Mouse (Mus musculus) cerebellum, adult 9-10 months (tissue): ENCODE data around the gene Ccdc171.

ENCODE experiments used
- DNase-seq: peaks from one replicate; pipeline ENCODE4 v3.0.0; 2022

Gene Ccdc171

DNA sequence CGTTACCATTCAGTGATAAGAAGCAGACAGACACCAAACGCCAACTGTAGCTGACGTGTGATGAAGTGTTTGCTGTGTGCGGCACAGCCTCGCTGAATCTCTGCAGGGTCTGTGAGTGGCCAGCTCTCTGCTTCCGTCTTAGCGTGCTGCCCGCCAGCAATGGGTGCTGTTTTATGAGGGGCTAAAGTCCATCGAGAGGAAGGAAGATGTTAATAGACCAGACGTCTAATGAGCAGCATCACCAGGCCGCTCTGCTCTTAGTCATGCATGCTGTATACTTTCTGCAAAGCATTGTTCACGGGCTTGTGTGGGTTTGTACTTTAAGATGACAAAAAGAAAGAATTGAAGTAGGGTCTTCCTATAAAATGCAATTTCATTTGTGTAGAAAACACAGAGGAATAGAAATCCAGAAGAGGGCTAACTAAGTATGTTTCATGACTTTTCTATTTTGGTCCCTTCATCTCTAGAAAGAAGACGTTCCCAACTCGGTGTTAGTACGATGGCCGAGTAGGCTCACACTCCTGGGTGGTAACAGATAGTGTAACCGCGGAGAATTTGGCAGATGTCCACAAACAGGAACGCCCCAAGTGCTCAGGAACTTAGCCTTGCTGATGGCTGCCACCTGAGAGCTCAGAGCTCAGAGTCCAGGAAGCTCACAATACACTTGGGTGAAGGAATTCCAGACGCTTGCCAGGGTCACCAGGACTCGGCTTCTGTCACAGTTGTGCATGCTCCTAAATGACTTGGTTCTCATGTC lies 273.5 kb downstream of the Ccdc171 start:
- DNase-seq: no peak

- no peak for DNase-seq
Observed at GRCm38 (mm10) chr4:83800402-83800801, 275.1 kb downstream of the Ccdc171 start.

DNA sequence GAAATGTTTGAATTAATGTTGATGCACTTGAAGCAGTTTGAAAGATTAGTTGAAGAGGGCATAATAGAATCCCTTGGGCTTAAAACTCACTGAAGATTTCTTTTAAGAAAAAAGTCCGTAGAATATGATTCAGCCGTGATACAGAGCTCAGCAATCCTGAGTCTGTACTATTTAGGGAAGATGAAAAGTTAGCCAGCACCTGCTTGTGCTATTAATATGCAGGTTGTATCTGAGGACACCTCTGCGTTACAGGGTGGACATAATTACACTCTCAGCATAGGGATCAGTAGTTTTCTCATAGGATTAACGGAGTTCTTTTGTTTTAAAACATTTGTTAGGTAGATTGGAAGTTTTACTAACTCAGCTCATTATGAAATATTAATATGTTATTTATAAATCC lies 291.6 kb downstream of the Ccdc171 start:
- no peak for DNase-seq

DNA sequence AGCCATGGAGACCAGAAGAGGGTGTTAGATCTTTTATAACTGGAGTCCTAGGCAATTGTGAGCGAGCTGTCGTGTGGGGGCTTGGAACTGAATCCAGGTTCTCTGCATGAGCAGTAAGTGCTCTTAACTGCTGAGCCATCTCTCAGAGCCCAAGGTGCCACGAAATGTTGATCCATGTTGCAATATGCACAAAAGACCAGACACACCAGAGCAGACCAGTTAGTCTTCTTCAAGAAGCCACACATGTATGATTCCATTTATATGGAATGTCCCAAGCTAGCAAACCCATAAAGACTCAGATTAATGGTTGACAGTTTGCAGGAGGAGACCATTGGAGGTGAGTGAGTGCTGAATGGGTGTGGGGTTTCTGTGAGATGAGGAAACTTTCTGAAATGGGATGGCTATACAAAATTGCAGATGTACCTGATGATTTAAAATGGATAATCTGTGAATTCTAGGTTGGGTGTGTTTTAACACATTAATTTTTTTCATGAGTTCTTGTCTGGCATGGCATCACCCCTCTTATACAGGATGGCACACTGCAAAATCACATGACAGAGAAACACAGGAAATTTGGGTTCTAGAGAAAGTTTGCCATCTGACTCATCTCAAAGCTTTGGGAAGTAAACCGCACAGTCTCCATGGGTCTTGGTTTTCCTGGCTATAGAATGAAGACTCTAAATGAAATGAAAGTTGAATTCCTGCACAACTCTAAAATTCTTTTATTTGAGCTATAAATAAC lies 304.5 kb downstream of the Ccdc171 start:
- DNase-seq: no peak

DNA sequence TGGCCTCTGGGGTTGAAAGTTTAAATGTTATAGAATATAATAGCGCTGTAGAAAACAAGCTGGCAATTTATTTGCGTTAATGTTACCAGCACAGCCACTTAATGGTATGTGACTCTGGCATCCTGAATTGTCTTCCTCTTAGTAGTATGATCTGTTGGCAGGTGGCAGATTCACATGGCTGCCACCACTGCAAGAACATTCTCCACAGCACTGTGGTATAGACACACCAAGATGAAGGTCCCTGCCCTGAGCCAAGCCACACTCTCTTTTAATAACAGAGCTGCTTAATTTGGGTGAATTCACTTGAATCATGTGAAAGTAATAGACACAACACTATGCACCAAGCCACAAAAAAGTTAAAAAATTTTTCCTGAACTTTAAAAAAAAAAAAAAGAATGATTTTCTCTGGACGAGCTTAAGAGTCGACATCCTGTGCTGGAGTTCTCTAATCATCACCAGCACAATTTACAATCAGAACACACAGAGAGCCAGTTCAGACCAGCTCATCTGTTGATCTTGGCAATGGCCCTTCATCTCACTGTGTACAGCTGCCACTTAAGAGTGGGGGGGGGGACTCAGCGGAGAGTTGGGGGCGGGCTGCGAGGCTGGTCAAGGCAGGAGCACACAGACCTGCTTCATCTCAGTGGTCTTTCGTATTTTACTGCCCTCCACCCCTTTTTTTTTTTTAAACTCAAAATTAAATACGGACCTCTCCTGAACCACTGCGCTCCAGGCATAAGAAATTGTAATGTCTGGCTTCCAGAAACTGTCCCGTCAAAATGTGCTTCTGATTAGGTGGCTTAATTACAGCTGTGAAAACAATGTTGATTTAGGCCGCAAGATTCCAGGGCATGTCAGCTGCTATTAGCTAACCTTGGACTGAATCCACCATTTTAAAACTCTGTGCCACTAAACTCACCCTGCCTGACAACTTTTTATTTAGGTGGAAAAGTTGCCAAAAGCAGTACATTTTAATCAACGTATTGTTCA lies 305.8 kb downstream of the Ccdc171 start:
- DNase-seq: no peak

DNA sequence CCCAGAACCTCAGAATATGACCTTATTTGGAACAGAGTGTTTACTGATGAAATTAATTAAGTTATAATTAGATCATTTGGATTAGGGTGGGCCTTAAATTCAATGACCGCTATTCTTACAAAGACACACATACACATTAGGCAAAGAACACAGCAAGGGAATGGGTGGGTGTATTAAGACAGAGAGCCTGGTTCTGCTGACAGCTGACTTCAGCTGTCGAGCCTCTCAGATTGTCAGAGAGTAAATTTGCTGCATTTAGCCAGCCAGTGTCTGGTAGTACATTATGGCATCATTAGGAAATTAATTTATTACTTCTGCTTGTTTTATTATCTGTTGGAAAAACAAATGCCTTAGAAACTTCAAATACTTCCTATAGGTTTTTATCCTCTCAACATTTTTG lies 313.7 kb downstream of the Ccdc171 start:
- DNase-seq: no peak

DNA sequence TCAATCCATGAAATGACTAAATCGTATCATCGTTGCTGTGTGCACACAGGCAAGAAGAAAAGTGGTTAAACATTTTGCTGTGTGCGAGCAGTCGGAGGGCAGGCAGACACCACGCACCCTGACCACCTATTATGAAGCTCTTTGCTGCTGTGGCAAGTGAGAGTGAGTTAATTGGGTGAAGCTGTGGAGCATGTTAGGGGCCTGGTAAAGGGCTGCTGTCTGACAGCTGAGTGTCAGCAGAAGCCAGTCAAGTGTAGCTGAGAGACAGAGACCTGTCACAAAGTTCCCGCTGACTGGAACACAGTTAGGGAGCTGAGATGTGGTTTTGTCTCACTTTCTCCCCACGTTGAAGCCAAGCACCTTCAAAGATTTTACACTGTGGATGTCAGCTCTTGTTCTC lies 321.0 kb downstream of the Ccdc171 start:
- no peak for DNase-seq

DNA sequence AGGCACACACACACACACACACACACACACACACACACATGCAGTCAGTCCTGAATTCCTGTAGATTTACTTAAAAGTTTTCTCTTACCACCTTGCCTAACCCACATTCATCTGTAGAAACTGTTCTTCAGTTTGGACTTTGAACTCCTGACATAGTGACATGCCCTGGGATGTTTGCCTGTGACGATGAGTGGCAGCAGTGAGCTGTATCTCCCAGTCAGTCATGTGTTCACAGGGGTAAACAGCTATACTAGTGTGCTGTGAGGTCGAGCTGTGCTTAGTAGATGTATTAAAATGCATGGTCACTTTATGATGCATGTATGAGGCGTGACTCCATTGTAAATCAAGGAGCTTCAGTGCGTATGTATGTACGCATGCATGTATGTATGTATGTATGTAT lies 328.5 kb downstream of the Ccdc171 start:
- no peak for DNase-seq

- DNase-seq: no peak
Observed at GRCm38 (mm10) chr4:83861706-83862105, 336.4 kb downstream of the Ccdc171 start.

DNA sequence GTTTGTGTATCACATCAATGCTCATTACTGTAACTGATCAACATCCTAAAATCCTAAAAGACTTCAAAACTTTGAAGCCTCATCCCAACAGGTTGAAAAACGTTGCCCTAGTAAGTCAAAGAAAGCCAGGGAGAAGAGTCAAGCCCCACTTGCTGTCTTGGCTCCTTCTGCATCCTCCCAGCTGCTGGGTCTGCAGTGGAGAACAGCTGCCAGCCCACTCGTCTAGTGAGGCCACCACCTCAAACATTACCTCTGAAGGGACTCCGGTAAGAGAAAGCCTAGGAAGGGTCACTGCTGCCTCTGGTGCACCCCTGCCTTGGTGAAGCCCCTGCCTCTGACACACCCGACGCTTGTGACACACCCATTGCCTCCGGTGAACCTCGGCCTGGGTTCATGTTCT lies 336.9 kb downstream of the Ccdc171 start:
- DNase-seq: no peak

GRCm38 (mm10) chr4:83876600-83876999 lies 351.3 kb downstream of the Ccdc171 start:
- no peak for DNase-seq

- DNase-seq: no peak
Observed at GRCm38 (mm10) chr4:83878236-83878635, 352.9 kb downstream of the Ccdc171 start.

DNA sequence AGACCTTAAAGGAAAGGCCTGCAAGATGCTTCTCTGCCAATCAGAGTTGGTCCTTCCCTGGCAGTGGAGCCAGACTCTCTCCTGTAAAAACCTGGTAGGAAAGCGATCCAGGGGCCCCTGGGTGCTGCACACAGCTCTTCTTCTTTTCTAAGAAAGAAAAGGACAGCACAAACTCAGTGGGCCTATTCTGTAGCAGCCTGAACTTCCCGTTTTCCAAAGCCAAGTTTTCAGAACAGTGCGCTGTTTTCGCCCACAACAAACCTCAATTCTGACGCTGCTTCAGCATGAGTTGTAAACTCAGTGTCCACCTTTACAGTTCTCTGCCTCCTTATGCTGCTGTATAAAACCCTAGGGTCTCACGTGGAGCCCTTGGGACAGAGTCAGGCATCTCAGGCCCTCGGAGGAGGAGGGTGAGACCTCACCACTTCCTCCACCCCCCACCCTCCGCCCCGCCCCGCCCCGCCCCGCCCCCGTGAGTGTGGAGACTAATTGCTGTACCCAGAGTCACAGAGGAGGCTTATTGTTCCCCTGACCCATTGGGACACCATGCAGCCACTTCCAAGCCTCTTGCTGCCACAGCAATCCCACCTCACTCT lies 363.2 kb downstream of the Ccdc171 start:
- DNase-seq: no peak

DNA sequence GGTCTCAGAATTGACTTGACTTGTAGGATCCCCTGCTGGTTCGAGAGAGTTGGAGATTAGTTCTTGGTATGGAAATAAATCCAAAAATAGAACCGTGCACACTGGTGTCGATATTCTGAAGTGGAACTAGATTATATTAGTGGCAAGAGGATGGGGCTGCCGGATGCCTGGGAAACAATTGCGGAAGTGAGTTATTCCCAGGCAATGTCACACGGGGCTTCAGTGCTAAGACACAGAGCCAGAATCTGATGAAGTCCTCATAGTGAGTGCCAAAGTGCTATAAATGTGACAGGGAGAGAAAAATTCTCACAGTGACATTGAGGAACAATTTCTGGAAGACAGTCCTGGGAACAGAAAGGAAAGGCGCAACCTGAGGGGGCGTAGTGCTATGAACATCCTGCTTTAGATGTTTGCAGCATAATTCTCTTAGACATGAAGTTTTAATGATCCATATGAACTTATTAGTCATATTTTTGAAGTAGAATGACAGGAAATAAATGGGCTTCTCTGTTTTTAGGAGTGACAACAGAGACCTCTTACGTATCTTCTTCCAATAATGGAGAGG lies 376.8 kb downstream of the Ccdc171 start:
- DNase-seq: no peak
